Mouse (Mus musculus) CH12.LX (cell line): ENCODE data around the gene Cyth4. TPM values are rescaled to one million over a fixed set of nuclear protein-coding genes. Genes with fewer than 3 reads are reported as not detected.
A peak's percentile ranks its signal among the peaks of the same experiment; 100 is the strongest.

Experiments used
- DNase-seq: peaks from one replicate; pipeline ENCODE4 v3.0.0-alpha.2; 2013; ENCODE audit errors: extremely low read depth
- H3K27ac ChIP-seq: 2 replicates; pipeline ENCODE4 v1.5.1; 2012; ENCODE audit warnings: low read depth, mild to moderate bottlenecking, control low read depth, moderate library complexity; ENCODE audit not compliant: insufficient read depth
- H3K27me3 ChIP-seq: replicated peaks from 2 replicates; pipeline ENCODE3; 2012; ENCODE audit warnings: inconsistent platforms
- H3K36me3 ChIP-seq, 2 experiments: replicated peaks in 1 of 2; 2 replicates each; pipeline versions ENCODE3 to v1.6.1; 2012; ENCODE audit warnings: inconsistent platforms in 1 of 2, low read length in 1 of 2, mild to moderate bottlenecking in 1 of 2, mixed read lengths in 1 of 2, moderate library complexity in 1 of 2; ENCODE audit not compliant: control insufficient read depth in 1 of 2, insufficient read depth in 1 of 2
- H3K4me1 ChIP-seq, 2 experiments: 2 replicates each; pipeline ENCODE4 v1.6.1; 2012; ENCODE audit warnings: inconsistent platforms in 1 of 2, moderate library complexity in 1 of 2; ENCODE audit not compliant: insufficient read depth in 2 of 2, control insufficient read depth in 1 of 2
- H3K4me2 ChIP-seq: 2 replicates; pipeline ENCODE4 v1.6.1; 2012; ENCODE audit warnings: low read depth, mild to moderate bottlenecking, control low read depth; ENCODE audit not compliant: poor library complexity, insufficient read depth, severe bottlenecking
- H3K4me3 ChIP-seq, 3 experiments: fragments of 150-350 bp in 1 of 3; sonication (generic) in 1 of 3; replicated peaks in 1 of 3; 2 replicates each; pipeline versions ENCODE3 to v1.5.1; 2011 to 2012; ENCODE audit warnings: low read depth in 2 of 3, low read length in 2 of 3, mild to moderate bottlenecking in 2 of 3, moderate library complexity in 2 of 3, control low read depth in 1 of 3, improper control_type of control experiment in 1 of 3, inconsistent platforms in 1 of 3, mixed read lengths in 1 of 3; ENCODE audit not compliant: poor library complexity in 1 of 3
- H3K79me2 ChIP-seq: replicated peaks from 2 replicates; pipeline ENCODE4 v1.6.1; 2012; ENCODE audit warnings: mild to moderate bottlenecking, moderate library complexity; ENCODE audit not compliant: control insufficient read depth, poor library complexity, insufficient read depth, severe bottlenecking; ENCODE audit errors: extremely low read depth
- H3K9ac ChIP-seq: 2 replicates; pipeline ENCODE4 v1.6.1; 2012; ENCODE audit warnings: low read depth, mild to moderate bottlenecking, control low read depth, moderate library complexity; ENCODE audit not compliant: insufficient read depth
- H3K9me3 ChIP-seq: replicated peaks from 2 replicates; pipeline ENCODE3; 2012; ENCODE audit warnings: low read length, inconsistent platforms, mixed read lengths
- BHLHE40 ChIP-seq: IDR thresholded peaks from 2 replicates; pipeline ENCODE4 v1.6.1; 2011; ENCODE audit warnings: mild to moderate bottlenecking, low read depth, low read length, improper control_type of control experiment
- CHD1 ChIP-seq: IDR thresholded peaks from 2 replicates; pipeline ENCODE4 v1.6.1; 2012; ENCODE audit warnings: low read depth, low read length, improper control_type of control experiment, inconsistent platforms
- CHD2 ChIP-seq: IDR thresholded peaks from 2 replicates; pipeline ENCODE4 v1.6.1; 2011; ENCODE audit warnings: low read length, improper control_type of control experiment
- CTCF ChIP-seq, 2 experiments: IDR thresholded peaks in 1 of 2; conservative IDR thresholded peaks in 1 of 2; 2 replicates each; pipeline ENCODE4 v1.5.1; 2011 to 2012; ENCODE audit warnings: low read depth in 2 of 2, low read length in 2 of 2, improper control_type of control experiment in 1 of 2, inconsistent platforms in 1 of 2, mild to moderate bottlenecking in 1 of 2, moderate library complexity in 1 of 2
- E2F4 ChIP-seq: IDR thresholded peaks from 2 replicates; pipeline ENCODE4 v1.6.1; 2011; ENCODE audit warnings: low read depth, low read length, improper control_type of control experiment; ENCODE audit not compliant: insufficient replicate concordance
- ELF1 ChIP-seq: IDR thresholded peaks from 2 replicates; pipeline ENCODE4 v1.6.1; 2014; ENCODE audit warnings: low read depth, mild to moderate bottlenecking, inconsistent platforms, low read length, improper control_type of control experiment
- GABPA ChIP-seq: IDR thresholded peaks from 2 replicates; pipeline ENCODE4 v1.6.1; 2012; ENCODE audit warnings: low read depth, low read length, improper control_type of control experiment, inconsistent platforms; ENCODE audit not compliant: insufficient replicate concordance
- HCFC1 ChIP-seq: IDR thresholded peaks from 2 replicates; pipeline ENCODE4 v1.6.1; 2012; ENCODE audit warnings: low read depth, mild to moderate bottlenecking, inconsistent platforms, low read length, improper control_type of control experiment
- IRF4 ChIP-seq: IDR thresholded peaks from 2 replicates; pipeline ENCODE4 v1.6.1; 2014; ENCODE audit warnings: low read depth, mild to moderate bottlenecking, inconsistent platforms, low read length, improper control_type of control experiment
- JUN ChIP-seq: IDR thresholded peaks from 2 replicates; pipeline ENCODE4 v1.6.1; 2011; ENCODE audit warnings: low read depth, mild to moderate bottlenecking, low read length, improper control_type of control experiment, moderate library complexity; ENCODE audit not compliant: insufficient read depth
- JUND ChIP-seq: conservative IDR thresholded peaks from 2 replicates; pipeline ENCODE4 v1.6.1; 2011; ENCODE audit warnings: low read depth, low read length, improper control_type of control experiment
- KAT2A ChIP-seq: IDR thresholded peaks from 2 replicates; pipeline ENCODE4 v1.6.1; 2012; ENCODE audit warnings: low read length, improper control_type of control experiment, inconsistent platforms; ENCODE audit not compliant: insufficient replicate concordance
- MAZ ChIP-seq: IDR thresholded peaks from 2 replicates; pipeline ENCODE4 v1.6.1; 2012; ENCODE audit warnings: low read depth, mild to moderate bottlenecking, inconsistent platforms, low read length, improper control_type of control experiment, moderate library complexity
- MEF2A ChIP-seq: IDR thresholded peaks from 2 replicates; pipeline ENCODE4 v1.6.1; 2014; ENCODE audit warnings: low read depth, mild to moderate bottlenecking, inconsistent platforms, low read length, improper control_type of control experiment, borderline replicate concordance
- MYC ChIP-seq: IDR thresholded peaks from 2 replicates; pipeline ENCODE4 v1.6.1; 2011; ENCODE audit warnings: low read depth, mild to moderate bottlenecking, improper control_type of control experiment, low read length
- NELFE ChIP-seq: IDR thresholded peaks from 2 replicates; pipeline ENCODE4 v1.6.1; 2011; ENCODE audit warnings: low read depth, low read length, improper control_type of control experiment
- POLR2A ChIP-seq: IDR thresholded peaks from 2 replicates; pipeline ENCODE4 v1.6.1; 2011; ENCODE audit warnings: low read depth, mild to moderate bottlenecking, improper control_type of control experiment, low read length
- POLR2AphosphoS2 ChIP-seq: IDR thresholded peaks from 2 replicates; pipeline ENCODE4 v1.6.1; 2011; ENCODE audit warnings: low read depth, low read length, improper control_type of control experiment
- RAD21 ChIP-seq: IDR thresholded peaks from 2 replicates; pipeline ENCODE4 v1.6.1; 2011; ENCODE audit warnings: low read depth, mild to moderate bottlenecking, low read length, improper control_type of control experiment, moderate library complexity
- SIN3A ChIP-seq: IDR thresholded peaks from 2 replicates; pipeline ENCODE4 v1.6.1; 2012; ENCODE audit warnings: low read length, improper control_type of control experiment, inconsistent platforms
- SMC3 ChIP-seq: IDR thresholded peaks from 2 replicates; pipeline ENCODE4 v1.6.1; 2011; ENCODE audit warnings: low read depth, low read length, improper control_type of control experiment
- TBP ChIP-seq: conservative IDR thresholded peaks from 2 replicates; pipeline ENCODE4 v1.6.1; 2011; ENCODE audit warnings: low read depth, low read length, improper control_type of control experiment
- TCF12 ChIP-seq: IDR thresholded peaks from 2 replicates; pipeline ENCODE4 v1.6.1; 2014; ENCODE audit warnings: low read depth, mild to moderate bottlenecking, inconsistent platforms, low read length, improper control_type of control experiment
- UBTF ChIP-seq: IDR thresholded peaks from 2 replicates; pipeline ENCODE4 v1.6.1; 2012; ENCODE audit warnings: low read depth, mild to moderate bottlenecking, inconsistent platforms, low read length, improper control_type of control experiment, moderate library complexity
- USF1 ChIP-seq: IDR thresholded peaks from 2 replicates; pipeline ENCODE4 v1.6.1; 2014; ENCODE audit warnings: low read depth, mild to moderate bottlenecking, inconsistent platforms, low read length, improper control_type of control experiment
- ZC3H11A ChIP-seq: IDR thresholded peaks from 2 replicates; pipeline ENCODE4 v1.6.1; 2012; ENCODE audit warnings: low read depth, mild to moderate bottlenecking, inconsistent platforms, low read length, improper control_type of control experiment
- ZMIZ1 ChIP-seq: IDR thresholded peaks from 2 replicates; pipeline ENCODE4 v1.6.1; 2012; ENCODE audit warnings: low read depth, mild to moderate bottlenecking, inconsistent platforms, low read length, improper control_type of control experiment
- ZNF384 ChIP-seq: IDR thresholded peaks from 2 replicates; pipeline ENCODE4 v1.6.1; 2012; ENCODE audit warnings: low read depth, low read length, improper control_type of control experiment, inconsistent platforms
- dilution Hi-C: fragments of 300-500 bp; cut with MboI; formaldehyde crosslinking; loops from 2 replicates; pipeline ENCODE4 v1.14.3; 2020; ENCODE audit warnings: low sequenced_read_pairs; ENCODE audit not compliant: extremely low pct_unique_long_range_greater_than_20kb, extremely low pct_ligation_motif_present
- in situ Hi-C: fragments of 300-500 bp; cut with MboI; formaldehyde crosslinking; loops from 3 replicates; pipeline ENCODE4 v1.14.3; 2019; ENCODE audit warnings: low sequenced_read_pairs, low pct_ligation_motif_present, low pct_unique_long_range_greater_than_20kb, mixed read lengths
- polyA plus RNA-seq: library from polyadenylated mRNA; unstranded; fragments of >175 nt; gene quantifications from 2 replicates; pipeline ENCODE4 v1.2.1, GENCODE M21; 2012; ENCODE audit warnings: low read depth; ENCODE audit not compliant: insufficient read length
- total RNA-seq, 2 experiments: library from RNA; depleted of rRNA; stranded (reverse); fragments of 300-350 nt in 1 of 2; fragments of >200 nt in 1 of 2; gene quantifications; 2 replicates each; pipeline ENCODE4 v1.2.3; 2012 to 2014

Gene Cyth4
- total and polyA plus RNA-seq, 3 experiments: 39.2 to 75.3 (median 42.2) TPM

GRCm38 (mm10) chr15:78549189-78549734 lies 47.6 kb upstream of the Cyth4 start:
- Histone ChIP-seq H3K27me3 (peaks cover 2% of the 10 kb centered on the region), H3K9me3 (peaks cover 34% of the 10 kb centered on the region), H3K4me1 (peaks cover 19 to 37% of the 10 kb centered on the region in 2 experiments), H3K36me3 (no peaks in the 10 kb centered on the region), H3K27ac (no peak overlapping the region), H3K9ac (no peak overlapping the region), H3K4me2 (no peak overlapping the region)
- dilution Hi-C loops: no loop called here
- DNase-seq: no peak
- no peak for TF ChIP-seq MYC
- TF ChIP-seq CHD1: no peak
- TF ChIP-seq ZMIZ1: no peak
- TF ChIP-seq JUN: no peak
- no peak for TF ChIP-seq RAD21
- no peak for TF ChIP-seq TBP
- no peak for TF ChIP-seq IRF4
- no peak for TF ChIP-seq UBTF
- no peak for TF ChIP-seq JUND
- TF ChIP-seq BHLHE40: no peak
- TF ChIP-seq USF1: no peak
- TF ChIP-seq, all 38 proteins: peak for 0
- Histone ChIP-seq H3K4me3 (no peak overlapping the region), H3K79me2 (no peaks in the 10 kb centered on the region)
- in situ Hi-C loops: loop anchor here (25.0 kb wide), 2 partner anchors 362 to 587 kb away; partner anchors contain the start of genes Eif3d and Foxred2

GRCm38 (mm10) chr15:78554545-78555313 lies 42.1 kb upstream of the Cyth4 start:
- dilution Hi-C loops (no loop called here), in situ Hi-C loops (no loop called here)
- Histone ChIP-seq H3K36me3 (peaks cover 0 to 1% of the 10 kb centered on the region in 2 experiments), H3K4me2 (no peak overlapping the region), H3K27me3 (no peaks in the 10 kb centered on the region), H3K79me2 (no peaks in the 10 kb centered on the region), H3K9ac (no peak overlapping the region), H3K4me3 (peak overlapping the region in 1 of 3 experiments; percentile 36), H3K9me3 (peaks cover 32% of the 10 kb centered on the region), H3K4me1 (peaks cover 3 to 37% of the 10 kb centered on the region in 2 experiments), H3K27ac (no peak overlapping the region)
- TF ChIP-seq MAZ (no peak), USF1 (no peak), TCF12 (0 out of 2 replicates have a peak, but pooled peaks have one; percentile 17), RAD21 (no peak), GABPA (no peak), ELF1 (peak; percentile 61), JUND (no peak), MEF2A (no peak), POLR2A (peak; percentile 41; the same call in 1 of the 2 replicates), ZC3H11A (no peak), ZNF384 (no peak), NELFE (no peak), E2F4 (no peak), UBTF (no peak), HCFC1 (peak; percentile 65), IRF4 (no peak), SIN3A (no peak), CTCF (conservative IDR thresholded peaks at IDR 0.05 in 1 of 2, IDR thresholded peaks at IDR 0.05 in 1 of 2; ENCODE audit: low read depth in 2 of 2, low read length in 2 of 2) (no peak), SMC3 (no peak), POLR2AphosphoS2 (no peak), MYC (no peak), JUN (no peak), CHD2 (0 out of 2 replicates have a peak, but pooled peaks have one; percentile 38), KAT2A (no peak)
- no peak for DNase-seq
